Mouse (Mus musculus) inflammation-experienced regulatory T-cells, adult 6 months (primary cell): Measurements from ENCODE around the gene BC030867. TPM values are rescaled to one million over a fixed set of nuclear protein-coding genes. Genes with fewer than 3 reads are reported as not detected.

Source experiments
- polyA plus RNA-seq, 3 experiments: library from polyadenylated mRNA; unstranded; fragments of 100-300 nt; shearing (Covaris generic); gene quantifications; one replicate each; pipeline ENCODE4 v1.2.1; 2017

BC030867 gene
- polyA plus RNA-seq, 3 experiments from 2014 or later, result 0.95 to 7.0 (median 1.5) TPM

Other genes starting within 250 kb of the BC030867 start
- under 1 TPM in 1 of 3 experiments, not detected in 2; 0.25 TPM for gene Mpp3, start 220.4 kb upstream of the BC030867 start, polyA plus RNA-seq
- gene Cd300lg, start 207.4 kb upstream of the BC030867 start, polyA plus RNA-seq, result under 1 TPM in 1 of 3 experiments, not detected in 2; 0.14 TPM
- gene Mpp2, start 160.4 kb upstream of the BC030867 start, polyA plus RNA-seq, result 1 to 10 TPM; 1.8 to 6.9 (median 3.5) TPM
- gene Ppy, start 147.6 kb upstream of the BC030867 start, polyA plus RNA-seq, result not detected
- not detected for gene Pyy, start 141.1 kb upstream of the BC030867 start, polyA plus RNA-seq
- under 1 TPM in 1 of 3 experiments, not detected in 2; 0.28 TPM for gene Nags, start 103.4 kb upstream of the BC030867 start, polyA plus RNA-seq
- 10 to 100 TPM; 11.9 to 15.3 (median 13.9) TPM for gene Tmem101, start 92.5 kb upstream of the BC030867 start, polyA plus RNA-seq
- gene Lsm12, start 63.6 kb upstream of the BC030867 start, polyA plus RNA-seq, result 10 to 100 TPM; 58.3 to 99.6 (median 68.0) TPM
- 10 to 100 TPM; 18.7 to 39.7 (median 37.9) TPM for gene G6pc3, start 59.3 kb upstream of the BC030867 start, polyA plus RNA-seq
- 1 to 10 TPM; 6.8 to 8.2 (median 7.7) TPM for gene Hdac5, start 18.7 kb upstream of the BC030867 start, polyA plus RNA-seq
- gene Asb16, start 19.9 kb downstream of the BC030867 start, polyA plus RNA-seq, result not detected
- 10 to 100 TPM; 43.1 to 61.2 (median 51.8) TPM for gene Tmub2, start 36.0 kb downstream of the BC030867 start, polyA plus RNA-seq
- 1 to 10 TPM; 6.5 to 8.0 (median 6.9) TPM for gene Atxn7l3, start 47.7 kb downstream of the BC030867 start, polyA plus RNA-seq
- 10 to 100 TPM; 42.5 to 45.0 (median 44.6) TPM for gene Ubtf, start 70.9 kb downstream of the BC030867 start, polyA plus RNA-seq
- under 1 TPM in 1 of 3 experiments, not detected in 2; 0.08 TPM for gene Slc4a1, start 117.3 kb downstream of the BC030867 start, polyA plus RNA-seq
- gene Rundc3a, start 144.5 kb downstream of the BC030867 start, polyA plus RNA-seq, result 1 to 10 TPM; 1.8 to 3.2 (median 2.0) TPM
- gene Slc25a39, start 159.1 kb downstream of the BC030867 start, polyA plus RNA-seq, result 10 to 100 TPM; 40.1 to 61.9 (median 53.3) TPM
- gene Grn, start 181.4 kb downstream of the BC030867 start, polyA plus RNA-seq, result 10 to 100 TPM; 21.8 to 32.1 (median 26.1) TPM
- not detected for gene Fam171a2, start 198.8 kb downstream of the BC030867 start, polyA plus RNA-seq
- 1 to 10 TPM in 1 of 3 experiments, under 1 TPM in 2; 0.45 to 2.0 (median 0.94) TPM for gene Itga2b, start 221.2 kb downstream of the BC030867 start, polyA plus RNA-seq